Mouse (Mus musculus) lung, postnatal 0 days (tissue): ENCODE measurements at regions not wholly inside any gene's neighbourhood (a gene's known extent, or its start where the extent isn't known, plus 50 kb on each side); places are given as distances from the start of the nearest gene placed in this dataset.

Experiments
- CTCF ChIP-seq: IDR thresholded peaks from 2 replicates; pipeline ENCODE4 v1.5.1; 2016; ENCODE audit warnings: antibody characterized with exemption, mild to moderate bottlenecking
- EP300 ChIP-seq: IDR thresholded peaks from 2 replicates; pipeline ENCODE4 v1.6.1; 2016; ENCODE audit warnings: antibody characterized with exemption, mild to moderate bottlenecking, control low read depth

DNA sequence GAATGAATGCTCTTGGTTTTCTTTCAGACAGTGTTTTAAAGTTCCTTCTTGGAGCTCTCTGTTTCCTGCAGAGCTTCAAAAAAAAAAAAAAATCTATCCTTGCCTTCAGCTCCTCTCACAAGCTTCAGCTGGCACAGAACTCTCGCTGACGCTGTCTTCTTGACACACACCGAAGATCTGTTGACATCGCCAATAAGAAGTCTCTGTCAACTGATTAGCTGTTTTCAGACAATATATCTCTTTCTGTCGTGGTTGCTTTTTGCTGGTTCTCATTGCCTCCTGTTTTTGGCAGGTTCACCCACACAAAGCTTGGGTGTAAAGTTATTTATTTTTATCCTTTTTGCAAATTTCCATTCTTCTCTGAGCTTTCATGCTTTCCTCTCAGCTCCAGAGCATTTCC is 188.0 kb downstream of the Tpra1 start:
- TF ChIP-seq EP300, result no peak
- TF ChIP-seq CTCF, result no peak
